Mouse (Mus musculus): ENCODE measurements around the gene Acp2. TPM values are rescaled to one million over a fixed set of nuclear protein-coding genes. Genes with fewer than 3 reads are reported as not detected.

The Acp2 gene
- polyA plus RNA-seq, 1 experiment from 2014 or later = 11.3 TPM

DNA sequence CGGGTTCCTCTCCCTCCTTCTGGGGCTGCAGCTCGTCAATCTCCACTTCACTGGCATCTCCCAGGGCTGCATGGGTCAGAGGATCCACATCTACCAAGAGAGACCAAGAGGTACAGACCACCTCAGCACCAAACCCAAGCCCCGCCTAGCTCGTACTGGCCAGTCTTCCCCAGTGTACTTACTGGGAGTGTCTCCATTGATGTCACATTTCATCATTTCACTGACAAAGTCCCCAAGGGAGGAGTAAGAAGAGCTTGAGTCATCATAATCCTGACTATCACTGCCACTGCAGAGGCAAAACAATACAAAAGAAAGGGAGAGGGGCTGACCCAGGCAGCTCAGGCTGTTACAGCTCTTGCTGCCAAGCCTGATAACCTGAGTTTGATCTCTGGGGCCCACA is 35.1 kb upstream of the Acp2 start:
- peaks cover 2% of the 10 kb centered on the region; the same call in 1 of the 2 replicates for H3K36me3 ChIP-seq (ENCODE audit: control insufficient read depth, insufficient read depth)
- ATAC-seq (ENCODE audit: low read depth) = no peak
- H3K4me3 ChIP-seq (ENCODE audit: low read depth, low read length) = no peak overlapping the region
- H3K9me3 ChIP-seq (replicated peaks; ENCODE audit: control insufficient read depth, low read length) = no peaks in the 10 kb centered on the region
- peaks cover 16% of the 10 kb centered on the region for H3K4me1 ChIP-seq (ENCODE audit: control insufficient read depth, low read depth, low read length)
- 70% methylated on average over 4 of the region's 4 CpGs for WGBS (ENCODE audit: insufficient replicate concordance)
- H3K27me3 ChIP-seq (ENCODE audit: control insufficient read depth, insufficient read depth, low read depth, low read length) = no peaks in the 10 kb centered on the region
- H3K9ac ChIP-seq (ENCODE audit: low read depth, low read length) = no peak overlapping the region
- no peak overlapping the region for H3K27ac ChIP-seq (ENCODE audit: low read length)
- H3K4me2 ChIP-seq (ENCODE audit: low read depth, low read length) = no peak overlapping the region

DNA sequence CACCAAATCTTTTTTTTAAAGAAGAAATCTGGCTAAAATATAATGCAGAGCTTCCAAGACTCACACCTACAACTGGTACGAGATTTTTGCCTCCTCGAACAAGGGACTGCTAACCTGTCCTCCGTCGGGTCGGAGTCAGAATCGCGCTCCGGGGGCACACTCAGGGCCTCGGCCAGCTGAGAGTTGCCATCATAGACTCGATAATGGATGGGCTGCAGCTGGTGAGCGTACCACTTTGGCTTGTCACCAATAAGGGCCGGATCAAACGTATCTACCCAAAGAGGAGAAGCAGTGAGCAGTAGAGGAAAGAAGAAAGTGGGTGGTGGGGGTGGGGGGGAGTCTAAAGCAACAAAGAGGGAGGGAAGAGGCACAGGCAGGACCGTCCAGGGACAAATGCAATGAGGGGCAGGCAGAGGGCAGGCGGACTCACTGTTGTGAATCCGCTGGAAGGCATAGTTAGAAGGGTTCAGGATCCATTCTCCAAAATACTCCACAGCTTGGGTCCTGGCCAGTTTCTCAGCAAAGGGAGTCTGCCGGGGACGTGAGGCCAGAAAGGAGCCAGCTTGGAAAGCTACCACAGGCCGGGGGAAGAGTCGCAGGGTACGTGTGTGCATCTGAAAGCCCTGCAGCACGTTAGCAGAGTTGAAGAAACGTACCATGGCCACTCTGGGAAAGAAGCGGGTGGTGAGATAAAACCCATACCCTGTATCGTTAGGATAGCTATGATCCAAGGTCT is 32.9 kb upstream of the Acp2 start:
- WGBS (ENCODE audit: insufficient replicate concordance) = 81% methylated on average over 25 of the region's 25 CpGs
- Histone ChIP-seq H3K36me3 (ENCODE audit: control insufficient read depth, insufficient read depth) (peaks cover 4% of the 10 kb centered on the region; the same call in 1 of the 2 replicates), H3K4me1 (ENCODE audit: control insufficient read depth, low read depth, low read length) (peaks cover 5% of the 10 kb centered on the region), H3K4me3 (ENCODE audit: low read depth, low read length) (no peak overlapping the region), H3K9me3 (replicated peaks; ENCODE audit: control insufficient read depth, low read length) (no peaks in the 10 kb centered on the region), H3K27ac (ENCODE audit: low read length) (no peak overlapping the region), H3K4me2 (ENCODE audit: low read depth, low read length) (no peak overlapping the region), H3K27me3 (ENCODE audit: control insufficient read depth, insufficient read depth, low read depth, low read length) (no peaks in the 10 kb centered on the region), H3K9ac (ENCODE audit: low read depth, low read length) (no peak overlapping the region)
- ATAC-seq (ENCODE audit: low read depth) = no peak

DNA sequence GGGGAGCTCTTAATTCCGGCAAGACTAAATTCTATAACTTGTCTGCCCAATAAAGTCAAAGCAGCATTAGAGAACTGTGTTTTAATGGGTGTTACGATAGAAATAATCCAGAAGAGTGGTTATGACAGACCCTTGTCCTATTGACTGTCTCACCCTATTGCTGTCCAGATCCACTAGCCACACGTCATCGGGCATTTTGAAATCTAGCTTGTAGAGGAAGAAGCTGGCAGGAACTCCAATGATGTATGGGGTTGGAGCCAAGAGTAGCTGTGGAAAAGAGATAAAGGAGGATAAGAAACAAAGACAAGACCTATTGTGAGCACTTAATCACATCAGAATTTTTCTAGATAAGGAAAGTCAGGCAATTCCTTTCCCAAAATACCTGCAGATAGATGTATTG is 27.2 kb upstream of the Acp2 start:
- no peak overlapping the region for H3K4me2 ChIP-seq (ENCODE audit: low read depth, low read length)
- no peaks in the 10 kb centered on the region for H3K9me3 ChIP-seq (replicated peaks; ENCODE audit: control insufficient read depth, low read length)
- H3K9ac ChIP-seq (ENCODE audit: low read depth, low read length) = no peak overlapping the region
- H3K4me1 ChIP-seq (ENCODE audit: control insufficient read depth, low read depth, low read length) = no peaks in the 10 kb centered on the region
- peaks cover 5% of the 10 kb centered on the region for H3K36me3 ChIP-seq (ENCODE audit: control insufficient read depth, insufficient read depth)
- no peak for ATAC-seq (ENCODE audit: low read depth)
- 74% methylated on average over 4 of the region's 4 CpGs for WGBS (ENCODE audit: insufficient replicate concordance)
- H3K4me3 ChIP-seq (ENCODE audit: low read depth, low read length) = no peak overlapping the region
- no peak overlapping the region for H3K27ac ChIP-seq (ENCODE audit: low read length)
- no peaks in the 10 kb centered on the region for H3K27me3 ChIP-seq (ENCODE audit: control insufficient read depth, insufficient read depth, low read depth, low read length)

DNA sequence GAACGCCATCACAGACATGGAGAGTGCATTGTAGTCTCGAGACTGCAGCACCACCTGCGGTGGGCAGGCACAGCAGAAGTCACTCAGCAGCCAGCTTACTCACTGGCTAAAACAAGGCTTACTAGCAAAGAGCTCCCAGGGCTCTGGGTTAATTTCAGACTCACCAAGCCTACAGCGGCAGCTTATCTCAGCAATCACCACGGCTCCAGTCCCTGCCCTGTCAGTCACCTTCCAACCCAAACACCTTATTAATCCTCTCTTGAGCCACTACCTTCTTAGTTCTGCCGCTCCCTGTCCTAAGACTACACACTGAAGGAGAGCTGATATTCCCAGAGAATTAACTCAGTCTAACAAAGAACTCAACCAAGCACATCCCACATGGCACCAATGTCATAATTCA is 26.5 kb upstream of the Acp2 start:
- ATAC-seq (ENCODE audit: low read depth) = no peak
- Histone ChIP-seq H3K9me3 (replicated peaks; ENCODE audit: control insufficient read depth, low read length) (no peaks in the 10 kb centered on the region), H3K9ac (ENCODE audit: low read depth, low read length) (no peak overlapping the region), H3K4me2 (ENCODE audit: low read depth, low read length) (no peak overlapping the region), H3K36me3 (ENCODE audit: control insufficient read depth, insufficient read depth) (peaks cover 5% of the 10 kb centered on the region), H3K27me3 (ENCODE audit: control insufficient read depth, insufficient read depth, low read depth, low read length) (no peaks in the 10 kb centered on the region), H3K27ac (ENCODE audit: low read length) (no peak overlapping the region), H3K4me3 (ENCODE audit: low read depth, low read length) (no peak overlapping the region), H3K4me1 (ENCODE audit: control insufficient read depth, low read depth, low read length) (no peaks in the 10 kb centered on the region)
- 68% methylated on average over 6 of the region's 6 CpGs for WGBS (ENCODE audit: insufficient replicate concordance)

DNA sequence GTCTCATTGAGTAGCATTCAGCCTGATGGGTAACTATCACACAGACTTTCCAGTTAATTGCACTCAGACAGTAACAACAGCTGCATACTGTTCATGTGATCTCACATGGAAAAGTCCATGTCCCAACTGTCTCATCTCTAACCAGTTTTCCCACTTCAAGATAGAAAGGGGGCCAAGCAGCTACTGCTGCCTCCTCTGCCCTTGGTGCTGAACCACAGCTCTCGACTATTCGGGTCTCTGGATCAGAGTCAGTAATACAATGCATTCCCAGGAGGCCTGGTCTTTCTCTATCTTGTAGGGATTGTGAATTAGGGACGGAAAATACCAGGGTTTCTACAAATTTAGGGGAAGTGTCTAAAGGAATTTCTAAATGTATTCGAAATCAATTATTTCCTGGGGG is 22.9 kb upstream of the Acp2 start:
- Histone ChIP-seq H3K27ac (ENCODE audit: low read length) (no peak overlapping the region), H3K9ac (ENCODE audit: low read depth, low read length) (no peak overlapping the region), H3K4me2 (ENCODE audit: low read depth, low read length) (no peak overlapping the region), H3K9me3 (replicated peaks; ENCODE audit: control insufficient read depth, low read length) (no peaks in the 10 kb centered on the region), H3K36me3 (ENCODE audit: control insufficient read depth, insufficient read depth) (peaks cover 3% of the 10 kb centered on the region), H3K4me3 (ENCODE audit: low read depth, low read length) (no peak overlapping the region), H3K4me1 (ENCODE audit: control insufficient read depth, low read depth, low read length) (peaks cover 13% of the 10 kb centered on the region), H3K27me3 (ENCODE audit: control insufficient read depth, insufficient read depth, low read depth, low read length) (no peaks in the 10 kb centered on the region)
- ATAC-seq (ENCODE audit: low read depth) = no peak
- WGBS (ENCODE audit: insufficient replicate concordance) = 63% methylated on average over 4 of the region's 4 CpGs

DNA sequence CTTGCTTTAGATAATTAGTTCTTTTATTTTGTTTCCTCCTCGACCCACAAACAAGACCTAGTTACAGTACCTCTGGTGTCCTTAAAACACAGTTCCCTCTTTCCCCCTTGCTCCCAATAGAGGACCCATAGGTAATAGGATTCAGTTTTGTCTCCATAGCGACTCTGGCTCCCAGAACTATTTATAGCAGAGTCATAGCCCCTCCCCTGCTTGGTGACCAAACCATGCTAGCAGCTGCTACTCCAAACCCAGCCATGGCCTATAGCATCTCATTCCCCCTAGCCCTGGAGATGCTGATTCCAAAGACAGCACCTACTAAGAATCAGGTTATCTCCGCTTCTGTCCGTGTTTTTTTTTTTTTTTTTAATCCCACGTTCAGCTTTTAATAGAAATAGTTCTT is 22.0 kb upstream of the Acp2 start:
- Histone ChIP-seq H3K9ac (ENCODE audit: low read depth, low read length) (no peak overlapping the region), H3K4me1 (ENCODE audit: control insufficient read depth, low read depth, low read length) (peaks cover 13% of the 10 kb centered on the region), H3K27me3 (ENCODE audit: control insufficient read depth, insufficient read depth, low read depth, low read length) (no peaks in the 10 kb centered on the region), H3K36me3 (ENCODE audit: control insufficient read depth, insufficient read depth) (peaks cover 3% of the 10 kb centered on the region), H3K27ac (ENCODE audit: low read length) (no peak overlapping the region), H3K4me3 (ENCODE audit: low read depth, low read length) (no peak overlapping the region), H3K4me2 (ENCODE audit: low read depth, low read length) (no peak overlapping the region), H3K9me3 (replicated peaks; ENCODE audit: control insufficient read depth, low read length) (no peaks in the 10 kb centered on the region)
- ATAC-seq (ENCODE audit: low read depth) = no peak
- 57% methylated on average over 5 of the region's 5 CpGs for WGBS (ENCODE audit: insufficient replicate concordance)

DNA sequence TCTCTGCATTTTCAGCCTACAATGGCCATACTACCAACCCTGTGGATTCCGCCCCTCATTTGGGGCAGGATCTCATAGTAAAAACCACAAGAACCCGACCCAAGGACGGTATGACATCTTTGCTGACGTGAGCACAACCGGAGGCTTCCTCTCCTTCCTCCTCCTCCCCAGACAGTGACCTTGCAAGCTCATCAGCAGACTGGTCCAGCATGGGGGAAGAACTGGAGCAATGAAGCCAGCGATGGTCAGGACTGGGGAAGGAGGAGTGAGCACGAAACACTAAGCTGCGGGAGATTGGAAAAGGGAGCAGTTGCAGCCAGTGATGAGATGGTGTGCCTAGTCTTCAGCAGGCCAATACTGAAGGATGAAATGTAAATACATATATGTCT is 20.7 kb upstream of the Acp2 start:
- H3K9ac ChIP-seq (ENCODE audit: low read depth, low read length) = peak overlapping the region; percentile 23; the same call in 1 of the 2 replicates
- H3K36me3 ChIP-seq (ENCODE audit: control insufficient read depth, insufficient read depth) = peaks cover 3% of the 10 kb centered on the region
- H3K27ac ChIP-seq (ENCODE audit: low read length) = no peak overlapping the region
- H3K27me3 ChIP-seq (ENCODE audit: control insufficient read depth, insufficient read depth, low read depth, low read length) = no peaks in the 10 kb centered on the region
- WGBS (ENCODE audit: insufficient replicate concordance) = 3% methylated on average over 8 of the region's 8 CpGs
- peaks cover 13% of the 10 kb centered on the region for H3K4me1 ChIP-seq (ENCODE audit: control insufficient read depth, low read depth, low read length)
- H3K9me3 ChIP-seq (replicated peaks; ENCODE audit: control insufficient read depth, low read length) = no peaks in the 10 kb centered on the region
- H3K4me3 ChIP-seq (ENCODE audit: low read depth, low read length) = peak overlapping the region; percentile 95
- ATAC-seq (ENCODE audit: low read depth) = no peak
- peak overlapping the region; percentile 99 for H3K4me2 ChIP-seq (ENCODE audit: low read depth, low read length)

DNA sequence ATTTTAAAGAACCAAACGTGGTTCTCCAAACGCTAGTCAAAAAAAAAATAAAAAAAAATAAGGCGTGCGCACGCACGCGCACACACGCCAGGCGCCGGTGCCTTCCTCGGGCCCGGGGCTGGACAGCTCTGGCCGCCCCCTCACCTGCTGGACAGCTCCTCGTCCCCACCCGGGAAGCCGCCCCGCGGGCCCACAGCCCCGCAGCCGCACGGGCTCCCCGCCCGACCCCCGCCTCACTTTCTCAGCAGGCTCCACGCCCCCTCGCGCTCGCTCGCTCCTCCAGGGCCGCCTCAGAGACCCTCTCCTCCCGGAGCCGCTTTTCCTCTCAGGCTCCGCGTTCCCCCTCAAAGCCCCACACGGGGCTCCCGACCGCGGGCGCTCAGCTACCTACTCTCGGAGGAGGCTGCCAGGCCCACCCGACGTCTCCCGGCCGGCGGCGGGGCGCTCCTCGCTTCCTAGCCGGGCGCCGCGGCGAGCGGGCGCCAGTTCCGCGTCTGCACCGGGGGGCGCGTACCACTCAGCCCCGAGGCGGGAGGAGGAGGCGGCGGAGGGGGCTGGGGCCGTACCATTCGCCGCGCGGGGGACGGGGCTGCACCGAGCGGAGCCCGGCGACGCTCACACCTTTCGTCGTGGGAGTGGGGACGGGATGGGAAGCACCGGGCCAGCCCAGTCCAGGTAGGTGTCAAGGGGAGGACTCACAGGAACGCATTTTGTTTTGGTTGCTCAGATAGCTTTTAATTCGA is 20.1 kb upstream of the Acp2 start:
- H3K9me3 ChIP-seq (replicated peaks; ENCODE audit: control insufficient read depth, low read length) = no peaks in the 10 kb centered on the region
- H3K27ac ChIP-seq (ENCODE audit: low read length) = peak overlapping the region; percentile 55
- peaks cover 3% of the 10 kb centered on the region for H3K36me3 ChIP-seq (ENCODE audit: control insufficient read depth, insufficient read depth)
- WGBS (ENCODE audit: insufficient replicate concordance) = under 1% methylated on average over 80 of the region's 81 CpGs
- peak overlapping the region; percentile 84 for H3K9ac ChIP-seq (ENCODE audit: low read depth, low read length)
- H3K4me3 ChIP-seq (ENCODE audit: low read depth, low read length) = peak overlapping the region; percentile 95
- H3K4me1 ChIP-seq (ENCODE audit: control insufficient read depth, low read depth, low read length) = peaks cover 13% of the 10 kb centered on the region
- no peaks in the 10 kb centered on the region for H3K27me3 ChIP-seq (ENCODE audit: control insufficient read depth, insufficient read depth, low read depth, low read length)
- ATAC-seq (ENCODE audit: low read depth) = peak; percentile 89
- peak overlapping the region; percentile 99 for H3K4me2 ChIP-seq (ENCODE audit: low read depth, low read length)

DNA sequence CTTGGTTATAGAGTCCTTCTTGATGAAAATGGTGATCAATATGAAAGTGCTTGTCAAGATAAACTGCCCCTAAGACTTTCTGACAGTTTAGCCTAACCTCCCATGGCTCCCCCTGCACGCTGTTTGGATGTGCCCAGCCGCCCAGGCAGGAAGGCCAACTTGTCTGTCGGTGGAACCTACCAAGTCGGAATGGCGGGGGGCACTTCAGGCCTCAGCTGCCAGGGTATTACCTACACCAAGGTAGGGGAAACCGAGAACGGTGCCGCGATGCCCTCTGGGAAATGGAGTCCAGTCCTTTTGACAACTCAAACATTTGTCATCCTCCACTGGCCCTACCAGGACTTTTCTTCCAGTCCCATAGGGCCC is 19.6 kb upstream of the Acp2 start:
- no peaks in the 10 kb centered on the region for H3K36me3 ChIP-seq (ENCODE audit: control insufficient read depth, insufficient read depth)

More for the DNA sequence above, 19.6 kb upstream of the Acp2 start:
- Histone ChIP-seq H3K4me1 (ENCODE audit: control insufficient read depth, low read depth, low read length) (peaks cover 13% of the 10 kb centered on the region), H3K9ac (ENCODE audit: low read depth, low read length) (peak overlapping the region; percentile 84), H3K4me3 (ENCODE audit: low read depth, low read length) (peak overlapping the region; percentile 95), H3K27ac (ENCODE audit: low read length) (peak overlapping the region; percentile 87), H3K27me3 (ENCODE audit: control insufficient read depth, insufficient read depth, low read depth, low read length) (no peaks in the 10 kb centered on the region), H3K9me3 (replicated peaks; ENCODE audit: control insufficient read depth, low read length) (no peaks in the 10 kb centered on the region), H3K4me2 (ENCODE audit: low read depth, low read length) (peak overlapping the region; percentile 99)
- peak; percentile 94 for ATAC-seq (ENCODE audit: low read depth)
- 1% methylated on average over 9 of the region's 9 CpGs for WGBS (ENCODE audit: insufficient replicate concordance)
